Mouse (Mus musculus): ENCODE measurements at regions not wholly inside any gene's neighbourhood (a gene's known extent, or its start where the extent isn't known, plus 50 kb on each side); places are given as distances from the start of the nearest gene placed in this dataset.

DNA sequence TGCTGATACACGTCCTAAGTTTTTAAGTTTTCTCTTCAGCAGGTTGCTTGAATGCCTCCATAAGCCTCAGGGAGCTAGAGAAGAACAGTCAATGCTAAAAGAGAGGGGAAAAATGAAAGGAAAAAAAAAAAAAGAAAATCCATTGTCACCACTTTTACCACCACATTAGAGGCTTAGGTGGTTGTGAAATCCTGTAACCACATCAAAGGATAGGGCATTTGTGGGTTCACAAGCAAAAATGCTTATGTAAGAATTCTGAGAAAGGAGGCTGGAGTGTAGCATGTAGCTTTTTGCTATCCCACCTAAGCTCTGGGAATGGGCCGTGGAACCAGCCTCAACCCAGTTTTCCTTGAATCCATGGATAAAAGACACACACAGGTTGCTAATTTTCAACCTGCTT lies 69.5 kb upstream of the Aoah start:
- TF ChIP-seq EP300 (optimal IDR thresholded peaks at IDR 0.05) (no peak), CTCF (IDR thresholded peaks at IDR 0.05; ENCODE audit: low read depth) (no peak)

All from stomach, postnatal 0 days (tissue).